Mouse (Mus musculus): Measurements from ENCODE around the gene Jmjd8. TPM values are rescaled to one million over a fixed set of nuclear protein-coding genes. Genes with fewer than 3 reads are reported as not detected.
A peak's percentile ranks its signal among the peaks of the same experiment; 100 is the strongest.

Gene Jmjd8
- total RNA-seq (2021), result 10 to 100 TPM; 11.5 to 13.0 TPM
- long read RNA-seq, experiment 1, transcript Jmjd8-205 (9 exons, 2,268 nt), result major isoform, 15 of 19 reads
- long read RNA-seq, experiment 1, partial matches to known transcripts, result 1 of 19 reads
- long read RNA-seq, experiment 1, other reads (novel, unspliced or antisense), result 3 of 19 reads
- long read RNA-seq, experiment 2, transcript Jmjd8-205 (9 exons, 2,268 nt), result major isoform, 8 of 11 reads
- long read RNA-seq, experiment 2, partial matches to known transcripts, result 1 of 11 reads
- long read RNA-seq, experiment 2, other reads (novel, unspliced or antisense), result 2 of 11 reads

DNA sequence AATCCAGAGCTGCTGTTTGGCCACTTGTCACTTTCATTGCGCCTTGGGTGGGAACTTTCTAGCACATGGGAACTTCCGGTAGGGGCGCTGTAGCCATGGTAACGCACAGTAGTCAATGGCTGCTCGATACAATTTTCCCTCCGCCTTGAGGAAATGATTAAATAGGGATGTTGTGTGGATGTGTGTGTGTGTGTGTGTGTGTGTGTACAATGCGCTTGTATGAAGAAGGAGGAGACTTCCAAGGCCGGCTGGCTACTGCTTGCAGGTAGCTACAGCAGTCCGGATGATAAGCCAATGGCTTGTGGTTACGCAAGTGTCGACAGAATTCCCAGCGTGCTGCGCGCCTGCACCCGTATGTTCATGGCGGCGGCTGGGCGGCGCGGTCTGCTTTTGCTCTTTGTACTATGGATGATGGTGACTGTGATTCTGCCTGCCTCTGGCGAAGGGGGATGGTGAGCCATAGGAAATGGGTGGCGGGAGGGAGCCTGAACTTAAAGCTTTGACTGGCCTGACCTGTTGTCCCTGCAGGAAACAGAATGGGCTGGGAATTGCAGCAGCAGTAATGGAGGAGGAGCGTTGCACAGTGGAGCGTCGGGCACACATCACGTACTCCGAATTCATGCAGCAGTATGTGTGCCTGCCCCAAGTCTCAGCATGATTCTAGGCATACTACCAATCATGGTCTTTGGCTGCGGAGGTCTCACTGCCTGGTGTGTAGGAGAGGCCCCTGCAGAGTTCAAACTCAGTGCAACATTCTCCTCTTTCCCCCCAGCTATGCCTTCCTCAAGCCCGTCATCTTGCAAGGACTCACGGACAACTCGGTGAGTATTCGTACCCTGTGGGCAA is at the start of gene Jmjd8:
Jmjd8 (plus strand) TSS at position 156 of the 846 bp plus-strand sequence.
- Histone ChIP-seq H3K4me3 (peak within 1 kb of the TSS; percentile 71), H3K27ac (peak within 1 kb of the TSS; percentile 83)
- DNase-seq, result peak; percentile 84
- peak; percentile 45 for TF ChIP-seq CTCF (IDR thresholded peaks at IDR 0.05)
- intact Hi-C loops (cut with DNase I), result no loop called here

DNA sequence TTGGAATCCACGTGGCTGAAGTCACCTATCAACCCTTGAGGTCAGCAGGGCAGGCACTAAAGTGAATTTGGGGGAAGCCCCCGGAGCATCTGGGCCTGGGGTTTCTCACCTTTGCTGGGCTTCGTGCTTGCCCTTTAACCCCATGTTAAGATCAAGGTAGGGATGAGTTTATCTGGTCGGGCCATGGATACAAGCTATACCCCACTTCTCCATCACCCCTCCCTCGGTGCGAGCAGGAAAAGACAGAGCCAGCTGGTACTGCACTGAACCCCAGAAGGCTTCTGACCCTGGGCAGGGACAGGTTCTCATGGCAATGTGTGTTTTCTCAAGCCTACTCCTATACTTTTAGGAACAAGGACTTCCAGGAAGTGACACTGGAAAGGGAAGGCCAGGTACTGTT is 47.3 kb upstream of the Jmjd8 start:
- intact Hi-C loops (cut with DNase I), result no loop called here
- DNase-seq, result no peak
- H3K4me3 ChIP-seq, result no peak overlapping the region
- no peak overlapping the region for H3K27ac ChIP-seq
- no peak for TF ChIP-seq CTCF (IDR thresholded peaks at IDR 0.05)

GRCm38 (mm10) chr17:25783086-25783485 is 45.6 kb upstream of the Jmjd8 start:
- peak; percentile 55 for DNase-seq
- no peak for TF ChIP-seq CTCF (IDR thresholded peaks at IDR 0.05)

GRCm38 (mm10) chr17:25783861-25784574 is 44.6 kb upstream of the Jmjd8 start:
- H3K27ac ChIP-seq, result no peak overlapping the region
- intact Hi-C loops (cut with DNase I), result no loop called here
- no peak for DNase-seq
- H3K4me3 ChIP-seq, result peak overlapping the region; percentile 75; the same call in 1 of the 2 replicates
- TF ChIP-seq CTCF (IDR thresholded peaks at IDR 0.05), result no peak

More at GRCm38 (mm10) chr17:25783086-25783485, 45.6 kb upstream of the Jmjd8 start:
- Histone ChIP-seq H3K4me3 (no peak overlapping the region), H3K27ac (no peak overlapping the region; the same call in 1 of the 2 replicates)
- intact Hi-C loops (cut with DNase I), result no loop called here

- Histone ChIP-seq H3K27ac (peak within 1 kb of the TSS; percentile 88), H3K4me3 (peak within 1 kb of the TSS; percentile 75)
- intact Hi-C loops (cut with DNase I), result no loop called here
- peak; percentile 19; the same call in 1 of the 2 replicates for TF ChIP-seq CTCF (IDR thresholded peaks at IDR 0.05)
- DNase-seq, result peak; percentile 96
Measured at GRCm38 (mm10) chr17:25785281-25785745, 43.4 kb upstream of the Jmjd8 start, which contains the start of gene Haghl. Haghl (minus strand) TSS chr17:25785673.

- H3K4me3 ChIP-seq, result peak within 1 kb of the TSS; percentile 75
- intact Hi-C loops (cut with DNase I), result no loop called here
- no peak for DNase-seq
- peak within 1 kb of the TSS; percentile 88 for H3K27ac ChIP-seq
- TF ChIP-seq CTCF (IDR thresholded peaks at IDR 0.05), result no peak
Measured at GRCm38 (mm10) chr17:25786280-25786679, 42.4 kb upstream of the Jmjd8 start, which contains the start of gene Ccdc78. Ccdc78 (plus strand) TSS chr17:25786580.

DNA sequence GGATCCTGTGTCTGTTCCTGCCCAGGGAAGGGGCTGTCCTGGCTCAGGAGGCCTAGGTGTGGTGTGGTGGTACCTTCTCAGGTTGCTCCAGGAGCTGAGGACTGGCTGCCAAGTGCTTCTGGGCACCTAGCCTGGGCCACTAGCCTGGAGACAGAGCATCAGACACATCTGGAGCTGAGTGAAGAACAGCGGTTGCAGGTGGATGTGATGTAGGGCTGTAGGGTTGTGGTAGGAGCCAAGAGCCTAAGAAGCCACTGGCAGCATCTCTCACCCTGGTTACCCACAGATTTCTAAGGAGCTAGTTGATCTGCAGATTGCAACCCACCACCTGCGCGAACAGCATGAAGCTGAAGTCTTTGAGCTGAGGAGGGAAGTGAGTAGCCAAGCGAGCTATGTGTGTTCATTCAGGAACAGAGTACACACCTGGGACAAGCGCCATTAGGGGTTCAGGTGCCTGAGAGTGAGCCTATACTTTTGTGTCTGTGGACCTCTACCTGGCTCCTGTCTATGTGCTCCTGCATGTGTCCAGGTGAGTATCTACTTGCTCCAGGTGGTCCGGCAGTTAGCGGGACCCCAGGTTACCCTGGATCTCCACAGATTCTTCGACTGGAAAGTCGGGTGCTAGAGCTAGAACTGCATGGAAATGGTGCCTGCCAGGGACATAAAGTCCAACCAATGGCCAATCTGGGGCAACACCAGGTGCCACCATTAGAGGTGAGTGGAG is 41.7 kb upstream of the Jmjd8 start:
- Histone ChIP-seq H3K4me3 (no peak overlapping the region), H3K27ac (no peak overlapping the region)
- intact Hi-C loops (cut with DNase I), result no loop called here
- TF ChIP-seq CTCF (IDR thresholded peaks at IDR 0.05), result no peak
- no peak for DNase-seq

- H3K4me3 ChIP-seq, result peak overlapping the region; percentile 89
- no peak for DNase-seq
- TF ChIP-seq CTCF (IDR thresholded peaks at IDR 0.05), result no peak
- H3K27ac ChIP-seq, result peak overlapping the region; percentile 91
- intact Hi-C loops (cut with DNase I), result loop anchor here (10.0 kb wide), 1 partner anchor 217 kb away; the partner anchor contains the start of genes Lmf1 and Sox8
Measured at GRCm38 (mm10) chr17:25791320-25791842, 37.3 kb upstream of the Jmjd8 start.

- DNase-seq, result peak; percentile 89
- intact Hi-C loops (cut with DNase I), result loop anchor here (10.0 kb wide), 1 partner anchor 217 kb away; the partner anchor contains the start of genes Lmf1 and Sox8
- TF ChIP-seq CTCF (IDR thresholded peaks at IDR 0.05), result no peak
Measured at GRCm38 (mm10) chr17:25791843-25792527, 36.7 kb upstream of the Jmjd8 start.

DNA sequence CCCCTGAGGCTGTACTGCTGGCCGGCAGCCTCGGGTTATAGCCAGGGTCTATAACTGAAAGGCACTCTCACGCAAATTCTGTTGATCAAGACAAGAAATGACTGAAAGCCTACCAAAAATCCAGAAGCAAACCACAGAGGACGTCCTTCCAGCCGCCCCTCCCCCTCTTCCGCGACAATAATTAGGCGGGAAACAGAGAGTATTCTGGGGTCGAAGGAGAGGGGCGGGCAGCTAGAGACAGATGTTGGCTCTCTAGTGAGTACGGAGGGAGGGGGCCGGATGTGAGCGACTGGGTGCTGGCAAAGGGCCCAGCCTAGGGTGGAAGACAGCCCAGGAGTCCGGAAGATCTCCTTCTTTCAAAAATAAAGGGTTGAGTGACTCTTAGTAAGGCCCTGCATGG is 36.1 kb upstream of the Jmjd8 start, which contains the start of gene Fam173a:
Fam173a (minus strand) TSS at position 287 of the 400 bp plus-strand sequence.
- Histone ChIP-seq H3K27ac (peak within 1 kb of the TSS; percentile 91), H3K4me3 (peak within 1 kb of the TSS; percentile 89)
- intact Hi-C loops (cut with DNase I), result loop anchor here (10.0 kb wide), 1 partner anchor 218 kb away; the partner anchor contains the start of genes Lmf1 and Sox8
- DNase-seq, result peak; percentile 80
- TF ChIP-seq CTCF (IDR thresholded peaks at IDR 0.05), result no peak

More at GRCm38 (mm10) chr17:25791843-25792527, 36.7 kb upstream of the Jmjd8 start:
- Histone ChIP-seq H3K4me3 (peak overlapping the region; percentile 89), H3K27ac (peak overlapping the region; percentile 91)

Data from gastrocnemius, adult 2 months (tissue).